Mouse (Mus musculus) ES-Bruce4 (cell line): ENCODE measurements around the gene Rassf8. TPM values are rescaled to one million over a fixed set of nuclear protein-coding genes. Genes with fewer than 3 reads are reported as not detected.

Experiments
- H3K27ac ChIP-seq: 2 replicates; pipeline ENCODE4 v1.5.1; 2012; ENCODE audit warnings: low read length, inconsistent platforms; ENCODE audit not compliant: insufficient read depth
- H3K27me3 ChIP-seq: 2 replicates; pipeline ENCODE4 v1.6.1; 2012; ENCODE audit warnings: mild to moderate bottlenecking, low read length, inconsistent platforms; ENCODE audit not compliant: control insufficient read depth, poor library complexity, insufficient read depth, severe bottlenecking
- H3K36me3 ChIP-seq: 2 replicates; pipeline ENCODE4 v1.6.1; 2012; ENCODE audit warnings: inconsistent platforms, mild to moderate bottlenecking, low read length, moderate library complexity; ENCODE audit not compliant: control insufficient read depth, poor library complexity, insufficient read depth, severe bottlenecking
- H3K4me1 ChIP-seq: one replicate; pipeline ENCODE4 v1.8.1; 2011; ENCODE audit warnings: low read length; ENCODE audit not compliant: control insufficient read depth, insufficient read depth
- H3K4me3 ChIP-seq: 2 replicates; pipeline ENCODE4 v1.5.1; 2011; ENCODE audit warnings: low read depth, mild to moderate bottlenecking, low read length
- H3K9ac ChIP-seq: 2 replicates; pipeline ENCODE4 v1.6.1; 2012; ENCODE audit warnings: low read depth, mild to moderate bottlenecking, inconsistent platforms; ENCODE audit not compliant: poor library complexity, severe bottlenecking
- H3K9me3 ChIP-seq: replicated peaks from 2 replicates; pipeline ENCODE4 v1.6.1; 2012; ENCODE audit warnings: mild to moderate bottlenecking, low read length, inconsistent platforms; ENCODE audit not compliant: control insufficient read depth, poor library complexity, insufficient read depth, severe bottlenecking
- CTCF ChIP-seq: IDR thresholded peaks from one replicate; pipeline ENCODE4 v1.8.1; 2011; ENCODE audit warnings: low read depth, low read length
- EP300 ChIP-seq: IDR thresholded peaks from 2 replicates; pipeline ENCODE4 v1.6.1; 2011; ENCODE audit warnings: low read depth, low read length; ENCODE audit not compliant: insufficient read depth
- POLR2A ChIP-seq: IDR thresholded peaks from one replicate; pipeline ENCODE4 v1.8.1; 2011; ENCODE audit warnings: low read length; ENCODE audit not compliant: insufficient read depth
- polyA plus RNA-seq: library from polyadenylated mRNA; stranded (reverse); fragments of >200 nt; gene quantifications from 2 replicates; pipeline ENCODE4 v1.2.4, GENCODE M21; 2011; ENCODE audit warnings: low read depth; ENCODE audit not compliant: missing spikeins, insufficient read depth, insufficient read length

Gene Rassf8
- polyA plus RNA-seq, 1 experiment: 13.8 TPM

DNA sequence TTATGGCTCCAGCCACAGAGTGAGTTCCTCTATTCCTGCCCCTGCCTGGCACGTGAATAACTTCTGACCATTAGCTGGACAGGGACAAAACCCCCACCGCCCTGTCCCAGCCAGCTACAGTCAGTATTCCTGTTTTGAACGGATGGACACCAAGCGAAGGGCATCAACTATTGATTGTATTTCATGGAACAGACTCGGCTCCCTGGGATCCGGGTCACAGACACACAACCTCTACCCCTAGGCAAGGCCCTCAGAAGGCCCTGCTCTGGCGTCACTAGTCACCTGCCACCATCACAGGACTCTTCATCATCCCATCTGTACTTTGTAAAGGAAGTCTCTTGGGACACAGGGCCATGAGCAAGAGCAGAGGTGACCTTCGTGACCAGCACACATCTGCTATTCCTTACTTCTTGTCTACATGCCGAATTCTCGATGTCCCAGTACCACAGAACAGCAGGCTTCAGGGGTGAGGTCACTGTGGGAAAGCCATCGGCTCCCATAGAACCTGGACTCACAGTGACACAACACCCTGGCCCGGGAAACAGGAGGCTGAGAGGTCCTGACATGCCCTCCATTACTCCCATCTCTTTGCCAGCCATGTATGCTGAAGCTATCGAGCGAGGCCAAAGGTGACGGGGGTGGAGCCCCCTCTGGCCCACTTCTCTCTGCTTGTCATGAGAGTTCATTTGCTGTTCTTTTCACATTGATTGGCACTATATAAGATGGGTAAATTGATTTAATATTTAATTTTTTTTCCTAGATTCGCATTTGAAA, 82.7 kb downstream of the Rassf8 start:
- TF ChIP-seq CTCF (no peak), EP300 (no peak), POLR2A (no peak)
- H3K4me3 ChIP-seq: no peak overlapping the region
- no peaks in the 10 kb centered on the region for H3K9me3 ChIP-seq
- no peaks in the 10 kb centered on the region for H3K36me3 ChIP-seq
- H3K27ac ChIP-seq: no peak overlapping the region
- no peaks in the 10 kb centered on the region for H3K27me3 ChIP-seq
- H3K4me1 ChIP-seq: no peaks in the 10 kb centered on the region
- no peak overlapping the region for H3K9ac ChIP-seq

DNA sequence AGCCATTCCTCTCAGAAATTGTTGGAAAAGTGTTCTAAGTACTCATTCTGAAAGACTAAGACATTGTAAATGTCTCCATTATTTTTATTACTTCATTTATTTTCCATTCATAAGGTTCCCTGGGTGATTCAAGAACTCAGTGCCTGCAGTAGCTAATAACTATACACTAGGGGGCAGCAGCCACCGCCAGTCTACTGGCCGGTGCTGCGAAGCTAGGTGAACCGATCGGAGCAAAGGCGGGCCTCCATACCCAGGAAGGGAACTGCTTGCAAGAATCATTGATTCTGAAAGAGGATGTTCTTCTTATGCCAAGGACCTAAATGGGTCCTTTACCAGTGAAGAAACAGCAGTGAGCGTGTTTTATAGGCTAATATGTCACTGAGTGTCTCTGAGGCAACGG, 83.6 kb downstream of the Rassf8 start:
- H3K9me3 ChIP-seq: no peaks in the 10 kb centered on the region

GRCm38 (mm10) chr6:145830617-145831016, 84.1 kb downstream of the Rassf8 start:
- no peak for TF ChIP-seq EP300
- no peak overlapping the region for H3K4me3 ChIP-seq
- H3K27ac ChIP-seq: no peak overlapping the region
- H3K36me3 ChIP-seq: no peaks in the 10 kb centered on the region
- no peak overlapping the region for H3K9ac ChIP-seq
- H3K4me1 ChIP-seq: no peaks in the 10 kb centered on the region
- no peaks in the 10 kb centered on the region for H3K9me3 ChIP-seq
- no peaks in the 10 kb centered on the region for H3K27me3 ChIP-seq

More for the DNA sequence above, 83.6 kb downstream of the Rassf8 start:
- no peak overlapping the region for H3K9ac ChIP-seq
- H3K27ac ChIP-seq: no peak overlapping the region
- no peak overlapping the region for H3K4me3 ChIP-seq
- TF ChIP-seq POLR2A (no peak), CTCF (peak; percentile 86)
- no peaks in the 10 kb centered on the region for H3K27me3 ChIP-seq
- no peaks in the 10 kb centered on the region for H3K4me1 ChIP-seq
- H3K36me3 ChIP-seq: no peaks in the 10 kb centered on the region

DNA sequence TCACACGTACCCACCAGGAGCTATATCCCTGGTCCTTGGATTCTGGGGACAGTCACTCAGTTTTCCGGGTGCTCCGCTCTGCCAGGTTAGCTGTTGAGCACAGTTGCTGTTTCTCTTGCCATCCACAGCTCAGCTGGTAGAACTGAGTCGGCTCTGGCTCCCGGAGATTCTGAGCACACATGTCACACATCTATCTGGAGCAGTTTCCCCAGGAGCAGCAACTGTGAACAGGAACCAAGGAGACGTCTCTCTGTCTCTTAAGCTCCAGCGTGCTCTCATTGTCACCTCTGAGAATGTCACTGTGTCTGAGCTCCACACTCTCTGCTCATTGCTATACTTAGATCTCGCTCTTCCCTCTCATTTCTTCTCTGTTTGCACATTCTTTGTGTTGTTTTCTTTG, 86.4 kb downstream of the Rassf8 start:
- Histone ChIP-seq H3K36me3 (no peaks in the 10 kb centered on the region), H3K9ac (no peak overlapping the region), H3K27ac (no peak overlapping the region), H3K4me3 (no peak overlapping the region), H3K4me1 (no peaks in the 10 kb centered on the region), H3K9me3 (no peaks in the 10 kb centered on the region), H3K27me3 (no peaks in the 10 kb centered on the region)
- TF ChIP-seq POLR2A: no peak
- TF ChIP-seq EP300: no peak
- no peak for TF ChIP-seq CTCF

- no peak overlapping the region for H3K27ac ChIP-seq
- no peak overlapping the region for H3K4me3 ChIP-seq
- H3K9ac ChIP-seq: no peak overlapping the region
- H3K9me3 ChIP-seq: no peaks in the 10 kb centered on the region
- no peaks in the 10 kb centered on the region for H3K4me1 ChIP-seq
- TF ChIP-seq POLR2A: no peak
- TF ChIP-seq CTCF: no peak
- no peak for TF ChIP-seq EP300
- H3K36me3 ChIP-seq: no peaks in the 10 kb centered on the region
- H3K27me3 ChIP-seq: no peaks in the 10 kb centered on the region
Measured at GRCm38 (mm10) chr6:145835359-145835758, 88.8 kb downstream of the Rassf8 start.

DNA sequence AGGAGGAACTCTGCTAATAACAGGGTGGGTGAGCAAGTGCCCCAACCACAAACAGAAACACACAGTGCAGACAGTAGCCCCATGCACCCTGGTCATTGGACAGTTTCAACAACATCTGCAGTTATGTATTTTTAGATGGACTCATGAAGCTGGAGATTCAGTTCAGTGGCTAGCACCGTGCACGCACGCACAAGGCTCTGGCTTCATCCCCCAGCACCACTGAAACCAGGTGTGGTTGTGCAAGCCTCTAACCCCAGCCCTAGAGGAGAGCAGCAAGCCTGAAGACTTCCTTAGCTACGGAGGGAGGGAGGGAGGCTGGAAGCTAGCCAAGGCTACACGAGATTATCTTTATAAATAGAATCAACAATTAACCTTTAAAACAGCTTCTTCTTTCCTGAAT, 99.1 kb downstream of the Rassf8 start:
- H3K36me3 ChIP-seq: no peaks in the 10 kb centered on the region
- TF ChIP-seq EP300: no peak
- TF ChIP-seq POLR2A: no peak
- TF ChIP-seq CTCF: no peak
- H3K4me1 ChIP-seq: no peaks in the 10 kb centered on the region
- no peak overlapping the region for H3K9ac ChIP-seq
- H3K27ac ChIP-seq: no peak overlapping the region
- no peaks in the 10 kb centered on the region for H3K9me3 ChIP-seq
- H3K27me3 ChIP-seq: no peaks in the 10 kb centered on the region
- H3K4me3 ChIP-seq: no peak overlapping the region
